Mouse (Mus musculus) kidney, postnatal 36 days (tissue): ENCODE data around the gene Vmn1r71.
"Not testable (repeated sequence)": the region's sequence is repeated elsewhere in the genome, so short reads cannot be mapped to it uniquely, and the experiment has no call there.

Source experiments
- DNase-seq, 2 experiments: peaks; one replicate each; pipeline ENCODE4 v3.0.0; 2021 to 2022; ENCODE audit warnings: mixed read lengths in 2 of 2

The Vmn1r71 gene

DNA sequence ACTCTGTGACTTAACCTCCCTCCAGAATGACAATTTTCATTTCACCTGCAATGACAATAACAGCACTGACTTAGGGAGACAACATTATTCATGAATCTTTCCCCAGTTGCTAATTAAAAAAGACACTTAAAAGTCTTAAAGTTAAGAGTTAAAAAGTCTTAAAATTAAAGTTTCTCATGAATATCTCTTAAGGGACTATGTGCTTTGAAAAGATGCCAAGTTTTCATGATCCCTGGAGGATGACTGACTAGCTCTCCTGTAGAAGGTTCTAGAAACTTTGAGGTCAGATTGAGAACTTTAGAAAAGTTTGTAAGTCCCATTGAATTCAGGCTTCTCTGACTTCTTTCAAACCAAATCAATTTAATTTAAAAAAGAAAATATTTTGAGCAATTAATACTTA lies at the start of gene Vmn1r71:
Gene Vmn1r71, minus strand, starts transcription at position 101 of the 400 bp plus-strand sequence.
- no peak for DNase-seq

DNA sequence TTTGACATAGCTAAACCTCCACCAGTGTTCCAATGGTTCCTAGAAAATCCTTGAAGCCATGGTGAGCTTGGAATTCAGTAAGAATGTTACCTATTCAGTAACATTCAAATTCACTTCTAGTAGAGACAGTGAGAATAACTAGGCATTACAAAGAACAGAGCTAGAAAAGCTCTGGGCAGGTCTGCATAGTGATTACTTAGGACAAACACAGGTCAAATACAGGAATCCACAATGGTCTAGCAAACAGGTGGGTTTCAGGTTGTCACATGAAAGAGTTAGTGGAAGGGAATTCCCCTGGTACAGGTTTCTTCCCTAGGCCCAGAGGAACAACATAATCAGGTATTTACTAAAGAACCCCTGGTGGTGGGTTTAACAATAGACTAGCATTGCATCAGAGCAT lies 3.4 kb upstream of the Vmn1r71 start:
- not testable (repeated sequence) for DNase-seq
